Mouse (Mus musculus) midbrain, postnatal 0 days (tissue): ENCODE data around the gene Ttll4. TPM values are rescaled to one million over a fixed set of nuclear protein-coding genes. Genes with fewer than 3 reads are reported as not detected.

Experiments used
- ATAC-seq: fragments of 200-750 bp; cut with Nextera tagmentation; 2 replicates; pipeline ENCODE4 v1.8.0; 2017; ENCODE audit warnings: moderate number of reproducible peaks, mild to moderate bottlenecking, moderate TSS enrichment, moderate library complexity; ENCODE audit not compliant: low FRiP score
- DNase-seq: peaks from one replicate; pipeline ENCODE4 v3.0.0-alpha.2; 2015; ENCODE audit warnings: low spot score
- H3K27ac ChIP-seq: fragments of 300-500 bp; sonication (generic); 2 replicates; pipeline ENCODE4 v1.5.1; 2014; ENCODE audit warnings: low read depth, mild to moderate bottlenecking, low read length, mixed read lengths
- H3K27me3 ChIP-seq: fragments of 300-500 bp; sonication (generic); 2 replicates; pipeline ENCODE4 v1.6.1; 2014; ENCODE audit warnings: low read length, control low read depth, mixed read lengths; ENCODE audit not compliant: insufficient read depth
- H3K36me3 ChIP-seq: fragments of 300-500 bp; sonication (generic); 2 replicates; pipeline ENCODE4 v1.6.1; 2014; ENCODE audit warnings: low read length, control low read depth, mixed read lengths; ENCODE audit not compliant: insufficient read depth
- H3K4me1 ChIP-seq: fragments of 300-500 bp; sonication (generic); 2 replicates; pipeline ENCODE4 v1.6.1; 2014; ENCODE audit warnings: mild to moderate bottlenecking, control low read depth, antibody characterized with exemption, low read length, mixed read lengths; ENCODE audit not compliant: insufficient read depth
- H3K4me2 ChIP-seq: fragments of 300-500 bp; sonication (generic); 2 replicates; pipeline ENCODE4 v1.6.1; 2014; ENCODE audit warnings: low read depth, mild to moderate bottlenecking, low read length, mixed read lengths; ENCODE audit not compliant: poor library complexity, severe bottlenecking
- H3K4me3 ChIP-seq: fragments of 300-500 bp; sonication (generic); 2 replicates; pipeline ENCODE4 v1.5.1; 2014; ENCODE audit warnings: low read depth, mild to moderate bottlenecking, low read length, moderate library complexity
- H3K9ac ChIP-seq: fragments of 300-500 bp; sonication (generic); replicated peaks from 2 replicates; pipeline ENCODE4 v1.6.1; 2014; ENCODE audit warnings: mild to moderate bottlenecking, low read length, moderate library complexity, mixed read lengths; ENCODE audit not compliant: poor library complexity, severe bottlenecking
- H3K9me3 ChIP-seq: fragments of 300-500 bp; sonication (generic); 2 replicates; pipeline ENCODE4 v1.6.1; 2016; ENCODE audit warnings: low read length, control low read depth
- CTCF ChIP-seq: IDR thresholded peaks from 2 replicates; pipeline ENCODE4 v1.5.1; 2016; ENCODE audit warnings: antibody characterized with exemption, mild to moderate bottlenecking
- WGBS: fragments of 180-500 bp; shearing (Covaris S2); extraction: QIAGEN DNeasy Blood & Tissue Kit; methylation state at CpG from one replicate; pipeline ENCODE4 v1.1.7; 2014; 5-methylcytosine and 5-hydroxymethylcytosine counted together
- polyA plus RNA-seq: library from polyadenylated mRNA; unstranded; fragments of >200 nt; fragmentation: Nextera tagmentation; extraction: Ambion mirVana; gene quantifications from 2 replicates; pipeline ENCODE4 v1.2.1, GENCODE M21; 2015
- total RNA-seq: library from RNA; depleted of rRNA; stranded (reverse); fragments of >200 nt; gene quantifications from 2 replicates; pipeline ENCODE4 v1.2.3, GENCODE M21; 2014

Gene Ttll4
- total and polyA plus RNA-seq, 2 experiments from 2014 or later: 4.4 to 25.9 TPM

GRCm38 (mm10) chr1:74698791-74699190 lies 37.2 kb downstream of the Ttll4 start:
- ATAC-seq: no peak
- Histone ChIP-seq H3K36me3 (peaks cover 42% of the 10 kb centered on the region), H3K27me3 (no peaks in the 10 kb centered on the region)

GRCm38 (mm10) chr1:74702142-74702553 lies 40.6 kb downstream of the Ttll4 start:
- 92% methylated on average over 6 of the region's 6 CpGs for WGBS
- no peak for DNase-seq
- TF ChIP-seq CTCF: no peak
- no peak overlapping the region for H3K9ac ChIP-seq
- H3K4me1 ChIP-seq: no peaks in the 10 kb centered on the region
- H3K27me3 ChIP-seq: no peaks in the 10 kb centered on the region
- H3K9me3 ChIP-seq: no peaks in the 10 kb centered on the region
- H3K36me3 ChIP-seq: peaks cover 23% of the 10 kb centered on the region
- no peak overlapping the region for H3K4me3 ChIP-seq
- no peak for ATAC-seq
- H3K4me2 ChIP-seq: no peak overlapping the region
- H3K27ac ChIP-seq: no peak overlapping the region

More at GRCm38 (mm10) chr1:74698791-74699190, 37.2 kb downstream of the Ttll4 start:
- TF ChIP-seq CTCF: no peak
- no peaks in the 10 kb centered on the region for H3K9me3 ChIP-seq
- 96% methylated on average over 1 of the region's 1 CpGs for WGBS
- no peak overlapping the region for H3K9ac ChIP-seq
- H3K4me1 ChIP-seq: no peaks in the 10 kb centered on the region
- H3K4me2 ChIP-seq: no peak overlapping the region
- H3K27ac ChIP-seq: no peak overlapping the region
- H3K4me3 ChIP-seq: no peak overlapping the region
- DNase-seq: no peak

- H3K27ac ChIP-seq: no peak overlapping the region
- DNase-seq: no peak
- 78% methylated on average over 3 of the region's 3 CpGs for WGBS
Measured at GRCm38 (mm10) chr1:74704156-74704555, 42.6 kb downstream of the Ttll4 start.

GRCm38 (mm10) chr1:74705016-74705415 lies 43.5 kb downstream of the Ttll4 start:
- Histone ChIP-seq H3K27ac (no peak overlapping the region), H3K9me3 (no peaks in the 10 kb centered on the region), H3K4me2 (no peak overlapping the region), H3K27me3 (no peaks in the 10 kb centered on the region), H3K4me1 (no peaks in the 10 kb centered on the region), H3K4me3 (no peak overlapping the region), H3K9ac (no peak overlapping the region), H3K36me3 (peaks cover 5% of the 10 kb centered on the region; the same call in 1 of the 2 replicates)
- DNase-seq: no peak
- TF ChIP-seq CTCF: no peak
- no peak for ATAC-seq
- 80% methylated on average over 5 of the region's 5 CpGs for WGBS

More at GRCm38 (mm10) chr1:74704156-74704555, 42.6 kb downstream of the Ttll4 start:
- H3K4me2 ChIP-seq: no peak overlapping the region
- peaks cover 9% of the 10 kb centered on the region; the same call in 1 of the 2 replicates for H3K36me3 ChIP-seq
- no peaks in the 10 kb centered on the region for H3K27me3 ChIP-seq
- H3K9ac ChIP-seq: no peak overlapping the region
- no peak for TF ChIP-seq CTCF
- no peak overlapping the region for H3K4me3 ChIP-seq
- ATAC-seq: no peak
- H3K9me3 ChIP-seq: no peaks in the 10 kb centered on the region
- H3K4me1 ChIP-seq: no peaks in the 10 kb centered on the region

- ATAC-seq (no peak), DNase-seq (no peak)
- no peak overlapping the region for H3K4me3 ChIP-seq
- 39% methylated on average over 6 of the region's 6 CpGs for WGBS
- H3K9me3 ChIP-seq: no peaks in the 10 kb centered on the region
- H3K4me2 ChIP-seq: no peak overlapping the region
- no peaks in the 10 kb centered on the region; the same call in 1 of the 2 replicates for H3K27me3 ChIP-seq
- H3K27ac ChIP-seq: no peak overlapping the region
- no peaks in the 10 kb centered on the region for H3K36me3 ChIP-seq
- TF ChIP-seq CTCF: no peak
- H3K4me1 ChIP-seq: no peaks in the 10 kb centered on the region
- no peak overlapping the region for H3K9ac ChIP-seq
Measured at GRCm38 (mm10) chr1:74709566-74709965, 48.0 kb downstream of the Ttll4 start.

GRCm38 (mm10) chr1:74712046-74712445 lies 50.5 kb downstream of the Ttll4 start:
- WGBS: 84% methylated on average over 4 of the region's 4 CpGs
- no peaks in the 10 kb centered on the region; the same call in 1 of the 2 replicates for H3K27me3 ChIP-seq
- no peak overlapping the region for H3K4me2 ChIP-seq
- no peaks in the 10 kb centered on the region for H3K4me1 ChIP-seq
- no peaks in the 10 kb centered on the region for H3K9me3 ChIP-seq
- no peaks in the 10 kb centered on the region for H3K36me3 ChIP-seq
- no peak for TF ChIP-seq CTCF
- H3K4me3 ChIP-seq: no peak overlapping the region
- H3K27ac ChIP-seq: no peak overlapping the region
- no peak overlapping the region for H3K9ac ChIP-seq
- ATAC-seq: no peak
- no peak for DNase-seq
